Mouse (Mus musculus): Measurements from ENCODE around the gene Ypel3. TPM values are rescaled to one million over a fixed set of nuclear protein-coding genes. Genes with fewer than 3 reads are reported as not detected.
A peak's percentile ranks its signal among the peaks of the same experiment; 100 is the strongest.

The Ypel3 gene
- polyA plus RNA-seq, 1 experiment from 2014 or later: 49.1 TPM

GRCm38 (mm10) chr7:126823202-126823711 lies 46.5 kb downstream of the Ypel3 start:
- no peak for DNase-seq (ENCODE audit: low spot score)
- no peak overlapping the region for H3K27ac ChIP-seq (ENCODE audit: low read depth, low read length)
- no peak overlapping the region for H3K9ac ChIP-seq (ENCODE audit: low read depth, low read length)
- no peaks in the 10 kb centered on the region for H3K36me3 ChIP-seq (ENCODE audit: control insufficient read depth, insufficient read depth, low read length)
- H3K9me3 ChIP-seq (ENCODE audit: control insufficient read depth, low read length): no peaks in the 10 kb centered on the region
- peaks cover 6% of the 10 kb centered on the region; the same call in 1 of the 2 replicates for H3K4me1 ChIP-seq (replicated peaks; ENCODE audit: control insufficient read depth, insufficient read depth, low read length)
- peaks cover 33% of the 10 kb centered on the region for H3K27me3 ChIP-seq (replicated peaks; ENCODE audit: control insufficient read depth, insufficient read depth, low read length)
- ATAC-seq (replicated peaks; ENCODE audit: low FRiP score): no peak
- H3K4me3 ChIP-seq (ENCODE audit: low read depth, low read length): peak overlapping the region; percentile 26
- H3K4me2 ChIP-seq: peak overlapping the region; percentile 52
- WGBS: 0% methylated on average over 11 of the region's 19 CpGs

- Histone ChIP-seq H3K4me3 (ENCODE audit: low read depth, low read length) (no peak overlapping the region), H3K27me3 (replicated peaks; ENCODE audit: control insufficient read depth, insufficient read depth, low read length) (peaks cover 36% of the 10 kb centered on the region)
- WGBS: 16% methylated on average over 10 of the region's 10 CpGs
These were observed 47.2 kb downstream of the Ypel3 start for GRCm38 (mm10) chr7:126823940-126824339.

GRCm38 (mm10) chr7:126825403-126825802 lies 48.6 kb downstream of the Ypel3 start:
- 18% methylated on average over 8 of the region's 8 CpGs for WGBS
- Histone ChIP-seq H3K4me2 (no peak overlapping the region), H3K4me3 (ENCODE audit: low read depth, low read length) (no peak overlapping the region), H3K27ac (ENCODE audit: low read depth, low read length) (no peak overlapping the region), H3K9ac (ENCODE audit: low read depth, low read length) (no peak overlapping the region), H3K4me1 (replicated peaks; ENCODE audit: control insufficient read depth, insufficient read depth, low read length) (peaks cover 6% of the 10 kb centered on the region; the same call in 1 of the 2 replicates), H3K27me3 (replicated peaks; ENCODE audit: control insufficient read depth, insufficient read depth, low read length) (peaks cover 41% of the 10 kb centered on the region), H3K36me3 (ENCODE audit: control insufficient read depth, insufficient read depth, low read length) (no peaks in the 10 kb centered on the region), H3K9me3 (ENCODE audit: control insufficient read depth, low read length) (no peaks in the 10 kb centered on the region)
- no peak for ATAC-seq (replicated peaks; ENCODE audit: low FRiP score)
- no peak for DNase-seq (ENCODE audit: low spot score)

More at GRCm38 (mm10) chr7:126823940-126824339, 47.2 kb downstream of the Ypel3 start:
- DNase-seq (ENCODE audit: low spot score) (no peak), ATAC-seq (replicated peaks; ENCODE audit: low FRiP score) (no peak)
- Histone ChIP-seq H3K36me3 (ENCODE audit: control insufficient read depth, insufficient read depth, low read length) (no peaks in the 10 kb centered on the region), H3K4me2 (no peak overlapping the region), H3K27ac (ENCODE audit: low read depth, low read length) (no peak overlapping the region), H3K9ac (ENCODE audit: low read depth, low read length) (no peak overlapping the region), H3K9me3 (ENCODE audit: control insufficient read depth, low read length) (no peaks in the 10 kb centered on the region), H3K4me1 (replicated peaks; ENCODE audit: control insufficient read depth, insufficient read depth, low read length) (peaks cover 6% of the 10 kb centered on the region; the same call in 1 of the 2 replicates)

- peaks cover 43% of the 10 kb centered on the region for H3K27me3 ChIP-seq (replicated peaks; ENCODE audit: control insufficient read depth, insufficient read depth, low read length)
- 58% methylated on average over 5 of the region's 5 CpGs for WGBS
These were observed 49.2 kb downstream of the Ypel3 start for GRCm38 (mm10) chr7:126825952-126826351.

More at GRCm38 (mm10) chr7:126825952-126826351, 49.2 kb downstream of the Ypel3 start:
- no peak for ATAC-seq (replicated peaks; ENCODE audit: low FRiP score)
- H3K27ac ChIP-seq (ENCODE audit: low read depth, low read length): no peak overlapping the region
- H3K9ac ChIP-seq (ENCODE audit: low read depth, low read length): no peak overlapping the region
- H3K36me3 ChIP-seq (ENCODE audit: control insufficient read depth, insufficient read depth, low read length): no peaks in the 10 kb centered on the region
- no peak overlapping the region for H3K4me3 ChIP-seq (ENCODE audit: low read depth, low read length)
- H3K4me1 ChIP-seq (replicated peaks; ENCODE audit: control insufficient read depth, insufficient read depth, low read length): peaks cover 6% of the 10 kb centered on the region; the same call in 1 of the 2 replicates
- DNase-seq (ENCODE audit: low spot score): no peak
- no peaks in the 10 kb centered on the region for H3K9me3 ChIP-seq (ENCODE audit: control insufficient read depth, low read length)
- no peak overlapping the region for H3K4me2 ChIP-seq

Other genes starting within 250 kb of the Ypel3 start
- 195 and 201 TPM in 2 replicates for gene Eif3c, start 210.5 kb upstream of the Ypel3 start, polyA plus RNA-seq (2014; fragmentation: Nextera tagmentation; extraction: Ambion mirVana)
- 0.68 and 1.4 TPM in 2 replicates for gene Apobr, start 192.0 kb upstream of the Ypel3 start, polyA plus RNA-seq (2014; fragmentation: Nextera tagmentation; extraction: Ambion mirVana)
- 19.7 and 25.2 TPM in 2 replicates for gene Cln3, start 191.1 kb upstream of the Ypel3 start, polyA plus RNA-seq (2014; fragmentation: Nextera tagmentation; extraction: Ambion mirVana)
- not detected in 2 replicates for gene Il27, start 182.0 kb upstream of the Ypel3 start, polyA plus RNA-seq (2014; fragmentation: Nextera tagmentation; extraction: Ambion mirVana)
- gene Nupr1, start 146.1 kb upstream of the Ypel3 start, polyA plus RNA-seq (2014; fragmentation: Nextera tagmentation; extraction: Ambion mirVana): 4.3 and 7.1 TPM in 2 replicates
- 53.7 and 64.5 TPM in 2 replicates for gene Sgf29, start 127.6 kb upstream of the Ypel3 start, polyA plus RNA-seq (2014; fragmentation: Nextera tagmentation; extraction: Ambion mirVana)
- gene Sult1a1, start 100.5 kb upstream of the Ypel3 start, polyA plus RNA-seq (2014; fragmentation: Nextera tagmentation; extraction: Ambion mirVana): 0.14 and 0.44 TPM in 2 replicates
- 210 and 217 TPM in 2 replicates for gene Bola2, start 81.6 kb upstream of the Ypel3 start, polyA plus RNA-seq (2014; fragmentation: Nextera tagmentation; extraction: Ambion mirVana)
- gene Slx1b, start 81.2 kb upstream of the Ypel3 start, polyA plus RNA-seq (2014; fragmentation: Nextera tagmentation; extraction: Ambion mirVana): 6.6 and 7.7 TPM in 2 replicates
- 94.0 and 94.9 TPM in 2 replicates for gene Coro1a, start 69.2 kb upstream of the Ypel3 start, polyA plus RNA-seq (2014; fragmentation: Nextera tagmentation; extraction: Ambion mirVana)
- 34.0 and 39.3 TPM in 2 replicates for gene Mapk3, start 17.4 kb upstream of the Ypel3 start, polyA plus RNA-seq (2014; fragmentation: Nextera tagmentation; extraction: Ambion mirVana)
- 0.87 and 0.96 TPM in 2 replicates for gene Gdpd3, start 10.6 kb upstream of the Ypel3 start, polyA plus RNA-seq (2014; fragmentation: Nextera tagmentation; extraction: Ambion mirVana)
- gene Tbx6, start 4.5 kb downstream of the Ypel3 start, polyA plus RNA-seq (2014; fragmentation: Nextera tagmentation; extraction: Ambion mirVana): 0.22 and 0.55 TPM in 2 replicates
- 266 and 269 TPM in 2 replicates for gene Ppp4c, start 15.5 kb downstream of the Ypel3 start, polyA plus RNA-seq (2014; fragmentation: Nextera tagmentation; extraction: Ambion mirVana)
- gene Fam57b, start 20.7 kb downstream of the Ypel3 start, polyA plus RNA-seq (2014; fragmentation: Nextera tagmentation; extraction: Ambion mirVana): 0.21 TPM in 1 of 2 replicates, not detected in the other
- gene 4930451I11Rik, start 54.7 kb downstream of the Ypel3 start, polyA plus RNA-seq (2014; fragmentation: Nextera tagmentation; extraction: Ambion mirVana): not detected in 2 replicates
- gene Doc2a, start 70.5 kb downstream of the Ypel3 start, polyA plus RNA-seq (2014; fragmentation: Nextera tagmentation; extraction: Ambion mirVana): 0.52 and 1.6 TPM in 2 replicates
- 17.3 and 24.6 TPM in 2 replicates for gene Hirip3, start 85.0 kb downstream of the Ypel3 start, polyA plus RNA-seq (2014; fragmentation: Nextera tagmentation; extraction: Ambion mirVana)
- gene Ino80e, start 85.4 kb downstream of the Ypel3 start, polyA plus RNA-seq (2014; fragmentation: Nextera tagmentation; extraction: Ambion mirVana): 124 and 130 TPM in 2 replicates
- 23.0 and 24.0 TPM in 2 replicates for gene Taok2, start 107.7 kb downstream of the Ypel3 start, polyA plus RNA-seq (2014; fragmentation: Nextera tagmentation; extraction: Ambion mirVana)
- gene Tmem219, start 146.0 kb downstream of the Ypel3 start, polyA plus RNA-seq (2014; fragmentation: Nextera tagmentation; extraction: Ambion mirVana): 23.2 and 23.9 TPM in 2 replicates
- gene Kctd13, start 151.9 kb downstream of the Ypel3 start, polyA plus RNA-seq (2014; fragmentation: Nextera tagmentation; extraction: Ambion mirVana): 15.7 and 16.5 TPM in 2 replicates
- gene Asphd1, start 172.6 kb downstream of the Ypel3 start, polyA plus RNA-seq (2014; fragmentation: Nextera tagmentation; extraction: Ambion mirVana): not detected in 2 replicates
- 0.27 TPM in 2 replicates for gene Sez6l2, start 173.6 kb downstream of the Ypel3 start, polyA plus RNA-seq (2014; fragmentation: Nextera tagmentation; extraction: Ambion mirVana)
- gene Cdipt, start 199.0 kb downstream of the Ypel3 start, polyA plus RNA-seq (2014; fragmentation: Nextera tagmentation; extraction: Ambion mirVana): 72.2 and 74.4 TPM in 2 replicates
- gene Cdiptos, start 199.1 kb downstream of the Ypel3 start, polyA plus RNA-seq (2014; fragmentation: Nextera tagmentation; extraction: Ambion mirVana): 0.67 and 1.0 TPM in 2 replicates
- gene Mvp, start 237.7 kb downstream of the Ypel3 start, polyA plus RNA-seq (2014; fragmentation: Nextera tagmentation; extraction: Ambion mirVana): 8.3 and 9.4 TPM in 2 replicates
- 0.41 TPM in 1 of 2 replicates, not detected in the other for gene Pagr1b, start 239.5 kb downstream of the Ypel3 start, polyA plus RNA-seq (2014; fragmentation: Nextera tagmentation; extraction: Ambion mirVana)
- gene Pagr1a, start 240.4 kb downstream of the Ypel3 start, polyA plus RNA-seq (2014; fragmentation: Nextera tagmentation; extraction: Ambion mirVana): 45.6 and 75.0 TPM in 2 replicates
- 19.8 and 52.9 TPM in 2 replicates for gene Gm42742, start 244.1 kb downstream of the Ypel3 start, polyA plus RNA-seq (2014; fragmentation: Nextera tagmentation; extraction: Ambion mirVana)
- gene Prrt2, start 244.3 kb downstream of the Ypel3 start, polyA plus RNA-seq (2014; fragmentation: Nextera tagmentation; extraction: Ambion mirVana): 4.5 and 5.4 TPM in 2 replicates